Comparison of ENCODE assay signal across 22 mouse cellular contexts in the genomic region with DNA sequence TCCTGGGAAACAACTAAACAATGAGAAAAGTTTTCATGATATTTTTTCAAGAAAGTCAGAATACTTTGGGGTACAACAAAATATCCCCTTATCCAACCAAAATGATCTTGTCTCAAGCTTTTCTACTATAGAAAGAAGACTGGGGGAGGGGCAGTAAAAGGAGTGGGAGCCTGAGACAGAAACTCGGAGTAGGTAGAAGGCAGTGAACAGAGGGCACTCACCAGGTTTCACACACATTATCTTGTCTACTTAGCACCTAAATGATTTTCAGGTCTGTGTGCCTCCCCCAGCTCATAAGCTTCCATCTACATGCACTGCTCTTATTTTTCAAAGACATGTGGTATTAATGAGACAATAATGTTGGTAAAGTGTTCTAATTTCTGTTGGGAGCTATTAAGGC.
DNase-seq lines count a peak whose midpoint lies in the region; ATAC-seq and TF ChIP-seq lines count a peak whose summit lies in the region.
"Had no signal": no experiment of that assay in that cellular context is flagged by ENCODE, and none has a peak within 500 bp of the region (broad histone marks: within the 10 kb centered on the region; RNA-seq: fewer than 3 reads in every experiment).

No protein-coding gene starts in this region.

- H3K27me3 ChIP-seq in ES-Bruce4 (ENCODE audit: control insufficient read depth, insufficient read depth, low read length, poor library complexity, severe bottlenecking) = no peaks in the 10 kb centered on the region
- H3K27me3 ChIP-seq in heart, embryonic 12.5 days (replicated peaks) = no peaks in the 10 kb centered on the region
- H3K27me3 ChIP-seq: CH12.LX; embryonic facial prominence, embryonic 12.5 days; Patski had no signal

- TF ChIP-seq CTCF in ES-Bruce4 (IDR thresholded peaks at IDR 0.05; ENCODE audit: low read depth, low read length) = no peak

- H3K4me3 ChIP-seq in ES-Bruce4 (ENCODE audit: low read depth, low read length) (no peak overlapping the region), ES-E14 (ENCODE audit: insufficient read depth in 1 of 2, low read depth in 1 of 2, low read length in 2 of 2, poor library complexity in 1 of 2, severe bottlenecking in 1 of 2) (no peak overlapping the region)
- no peak overlapping the region for H3K4me3 ChIP-seq in heart, embryonic 12.5 days
- H3K4me3 ChIP-seq: embryonic facial prominence, embryonic 10.5 days; embryonic facial prominence, embryonic 12.5 days had no signal

- H3K36me3 ChIP-seq in ES-Bruce4 (ENCODE audit: control insufficient read depth, insufficient read depth, low read length, poor library complexity, severe bottlenecking) (no peaks in the 10 kb centered on the region), ES-E14 (ENCODE audit: control insufficient read depth, insufficient read depth, low read length, poor library complexity, severe bottlenecking) (0 out of 2 replicates have a peak, but pooled peaks cover 2% of the 10 kb centered on the region)
- no peaks in the 10 kb centered on the region for H3K36me3 ChIP-seq in heart, embryonic 12.5 days
- H3K36me3 ChIP-seq: embryonic facial prominence, embryonic 10.5 days; embryonic facial prominence, embryonic 12.5 days had no signal

- H3K9ac ChIP-seq in ES-Bruce4 (ENCODE audit: low read depth, poor library complexity, severe bottlenecking) (no peak overlapping the region), ES-E14 (ENCODE audit: insufficient read depth, low read depth, low read length, poor library complexity, severe bottlenecking) (no peak overlapping the region)
- H3K9ac ChIP-seq in heart, embryonic 12.5 days = no peak overlapping the region
- H3K9ac ChIP-seq: embryonic facial prominence, embryonic 12.5 days had no signal

- TF ChIP-seq POLR2A in ES-Bruce4 (IDR thresholded peaks at IDR 0.05; ENCODE audit: insufficient read depth, low read length) = no peak

- H3K4me2 ChIP-seq in heart, embryonic 12.5 days = no peak overlapping the region
- H3K4me2 ChIP-seq: embryonic facial prominence, embryonic 12.5 days had no signal

- TF ChIP-seq EP300 in ES-Bruce4 (IDR thresholded peaks at IDR 0.05; ENCODE audit: insufficient read depth, low read depth, low read length) = no peak

- intact Hi-C loops in heart, postnatal 25 days (cut with DNase I) = no loop called here

- H3K4me1 ChIP-seq in ES-Bruce4 (ENCODE audit: control insufficient read depth, insufficient read depth, low read length) (no peaks in the 10 kb centered on the region), ES-E14 (ENCODE audit: control insufficient read depth in 2 of 2, insufficient read depth in 2 of 2, low read length in 2 of 2, poor library complexity in 1 of 2) (no peaks in the 10 kb centered on the region)
- no peaks in the 10 kb centered on the region for H3K4me1 ChIP-seq in heart, embryonic 12.5 days (replicated peaks)
- H3K4me1 ChIP-seq: embryonic facial prominence, embryonic 10.5 days; embryonic facial prominence, embryonic 12.5 days had no signal

- peaks cover 41% of the 10 kb centered on the region for H3K9me3 ChIP-seq in ES-Bruce4 (replicated peaks; ENCODE audit: control insufficient read depth, insufficient read depth, low read length, poor library complexity, severe bottlenecking)
- H3K9me3 ChIP-seq in ES-E14 (ENCODE audit: control insufficient read depth, insufficient read depth, low read depth, low read length) = no peaks in the 10 kb centered on the region
- no peaks in the 10 kb centered on the region for H3K9me3 ChIP-seq in heart, embryonic 12.5 days (replicated peaks)
- H3K9me3 ChIP-seq: embryonic facial prominence, embryonic 10.5 days; embryonic facial prominence, embryonic 12.5 days had no signal

- in situ Hi-C loops in ES-E14 (cut with MboI; ENCODE audit: low sequenced_read_pairs in 2 of 2, unreplicated experiment in 2 of 2) = no loop called here

- DNase-seq in ES-E14 (ENCODE audit: low read depth, low spot score) (peak; percentile 39), R1 (ENCODE audit: low read depth, low spot score) (peak; percentile 71)
- DNase-seq in adrenal gland, adult 8-10 months = no peak
- DNase-seq in heart, postnatal 25 days (ENCODE audit: low spot score) = no peak
- DNase-seq: adrenal gland, postnatal 10 days; adrenal gland, postnatal 36 days; B cell, adult 2 months; cerebellum, adult 11-12 months; cerebellum, adult 2 months; cerebellum, adult 9-10 months; cerebellum, postnatal 10 days; cerebellum, postnatal 25 days had no signal

- 68% methylated on average over 1 of the region's 1 CpGs for WGBS in heart, embryonic 12.5 days

- peak overlapping the region; percentile 93 for H3K27ac ChIP-seq in ES-Bruce4 (ENCODE audit: insufficient read depth, low read length)
- peak overlapping the region; percentile 92; the same call in 1 of the 2 replicates for H3K27ac ChIP-seq in ES-E14 (ENCODE audit: insufficient read depth, low read depth, low read length, poor library complexity, severe bottlenecking)
- H3K27ac ChIP-seq in heart, embryonic 12.5 days (ENCODE audit: poor library complexity, severe bottlenecking) = no peak overlapping the region
- H3K27ac ChIP-seq: embryonic facial prominence, embryonic 10.5 days; embryonic facial prominence, embryonic 12.5 days had no signal

- no peak for ATAC-seq in heart, embryonic 12.5 days (ENCODE audit: insufficient number of reproducible peaks, low FRiP score)
- ATAC-seq: activated CD4-positive, CD25-positive, alpha-beta regulatory T cell, adult 4 months; CD4-positive, CD25-positive, alpha-beta regulatory T cell, adult 4 months; forebrain, embryonic 14.5 days; forebrain, embryonic 16.5 days; Patski had no signal

TF ChIP-seq in ES-E14, 5 proteins besides CTCF, POLR2A, EP300 and RAD21:
- TF ChIP-seq HCFC1 (IDR thresholded peaks at IDR 0.05; ENCODE audit: borderline replicate concordance, insufficient read depth, low read length) (no peak), ZC3H11A (IDR thresholded peaks at IDR 0.05; ENCODE audit: borderline replicate concordance, low read depth, low read length) (no peak)

Comparison
In these comparisons a context has a peak if more than half of its experiments do, and no peak if none do; other contexts are left out.
1. DNase-seq: peak in ES-E14 (single experiment) and R1 (single experiment); none in adrenal gland, adult 8-10 months (single experiment) and heart, postnatal 25 days (single experiment).